Mouse (Mus musculus): Measurements from ENCODE around the gene Rnf13. TPM values are rescaled to one million over a fixed set of nuclear protein-coding genes. Genes with fewer than 3 reads are reported as not detected.

Rnf13 gene
- 44.0 and 48.1 TPM in 2 replicates for polyA plus RNA-seq (2012; rRNA removed)

GRCm38 (mm10) chr3:57735511-57736370 lies at the start of gene Rnf13:
Rnf13 (plus strand) TSS chr3:57736062.

GRCm38 (mm10) chr3:57692719-57693118 lies 43.1 kb upstream of the Rnf13 start, which contains the start of gene Ankub1:
Ankub1 (minus strand) TSS chr3:57692799.

GRCm38 (mm10) chr3:57847760-57848185 lies 111.9 kb downstream of the Rnf13 start, which contains the start of gene Pfn2:
Pfn2 (minus strand) TSS chr3:57848079.

Other genes with a start within 250 kb of the Rnf13 start
- 12.4 and 13.9 TPM in 2 replicates for gene Wwtr1, start 160.2 kb upstream of the Rnf13 start, polyA plus RNA-seq (2012; rRNA removed)
- gene Commd2, start 84.3 kb upstream of the Rnf13 start, polyA plus RNA-seq (2012; rRNA removed) = 44.5 and 48.2 TPM in 2 replicates
- 0.21 and 0.22 TPM in 2 replicates for gene Ankub1, start 43.3 kb upstream of the Rnf13 start, polyA plus RNA-seq (2012; rRNA removed)
- 519 and 541 TPM in 2 replicates for gene Pfn2, start 112.0 kb downstream of the Rnf13 start, polyA plus RNA-seq (2012; rRNA removed)